Mouse (Mus musculus): ENCODE results near the gene Tmem45b. TPM values are rescaled to one million over a fixed set of nuclear protein-coding genes. Genes with fewer than 3 reads are reported as not detected.
A peak's percentile ranks its signal among the peaks of the same experiment; 100 is the strongest.
"Not testable (repeated sequence)": the region's sequence is repeated elsewhere in the genome, so short reads cannot be mapped to it uniquely, and the experiment has no call there.

Tmem45b gene
- 471 and 724 TPM in 2 replicates for polyA plus RNA-seq (2012; ENCODE audit: insufficient read depth, insufficient read length, missing spikeins)

DNA sequence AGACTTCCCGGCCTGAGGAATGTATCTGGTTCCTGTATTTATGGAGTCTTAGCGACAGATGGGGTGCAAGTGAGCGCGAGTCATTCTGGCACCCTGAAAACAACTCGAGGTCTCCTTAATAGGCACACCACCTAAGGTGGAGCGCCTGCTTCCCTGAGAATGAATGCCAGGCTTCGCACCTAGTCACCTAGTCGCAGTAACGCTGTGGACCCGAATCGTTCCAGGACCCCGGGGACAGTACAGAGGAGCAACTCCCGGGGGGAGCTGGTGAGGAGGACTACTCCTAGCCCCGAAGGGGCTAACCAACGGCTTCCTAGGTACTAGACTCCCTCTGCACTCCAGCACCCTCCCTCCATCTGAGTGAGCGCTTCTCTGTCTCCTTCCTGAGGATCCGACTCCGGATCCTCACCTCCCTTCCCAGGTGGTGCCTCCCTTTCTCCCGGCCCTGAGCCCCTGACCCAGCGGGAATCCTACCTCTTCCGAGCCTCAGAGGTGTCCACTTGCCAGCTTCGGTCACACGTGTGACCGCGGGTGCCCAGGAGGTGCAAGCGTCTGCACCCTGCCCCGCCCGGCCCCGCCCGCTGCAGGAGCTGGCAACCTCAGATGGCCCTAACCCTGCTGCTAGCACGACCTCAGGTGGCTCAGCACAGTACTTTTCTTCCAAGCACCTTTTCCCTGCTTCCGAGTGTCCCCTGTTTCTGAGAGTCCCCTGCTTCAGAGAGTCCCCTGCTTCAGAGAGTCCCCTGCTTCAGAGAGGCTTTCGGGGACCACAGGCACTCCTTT lies at the start of gene Tmem45b:
Tmem45b (minus strand) TSS at position 771 of the 783 bp plus-strand sequence.
- Histone ChIP-seq H3K4me3 (ENCODE audit: insufficient read depth, low read depth, low read length) (peak within 1 kb of the TSS; percentile 85), H3K4me1 (ENCODE audit: control insufficient read depth, insufficient read depth, insufficient read length, low read length) (no peaks in the 10 kb centered on the region), H3K27ac (replicated peaks; ENCODE audit: low read depth, low read length) (peak within 1 kb of the TSS; percentile 91)

DNA sequence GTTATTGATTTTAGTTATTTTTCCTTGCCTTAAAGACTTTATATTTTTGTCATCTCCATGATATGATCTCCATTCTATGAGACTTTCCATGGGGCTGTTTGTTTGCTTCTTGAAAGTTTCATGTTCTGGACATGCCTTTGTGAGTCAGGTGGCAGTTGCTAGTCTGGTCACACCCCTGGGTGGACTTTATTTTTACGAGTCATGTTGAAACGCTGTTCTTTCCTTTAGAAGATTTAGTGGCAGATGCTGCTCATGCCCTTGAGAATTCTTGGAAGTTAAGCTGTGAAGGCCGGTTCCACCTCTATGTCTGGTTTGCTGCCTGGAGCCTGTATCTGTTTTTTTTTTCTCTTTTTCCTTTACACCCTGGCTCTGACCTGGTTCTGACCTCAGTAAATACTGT lies 43.9 kb upstream of the Tmem45b start:
- Histone ChIP-seq H3K27ac (replicated peaks; ENCODE audit: low read depth, low read length) (0 out of 2 replicates have a peak overlapping the region, but pooled peaks have one; percentile 42), H3K4me1 (ENCODE audit: control insufficient read depth, insufficient read depth, insufficient read length, low read length) (no peaks in the 10 kb centered on the region), H3K4me3 (ENCODE audit: insufficient read depth, low read depth, low read length) (no peak overlapping the region)

DNA sequence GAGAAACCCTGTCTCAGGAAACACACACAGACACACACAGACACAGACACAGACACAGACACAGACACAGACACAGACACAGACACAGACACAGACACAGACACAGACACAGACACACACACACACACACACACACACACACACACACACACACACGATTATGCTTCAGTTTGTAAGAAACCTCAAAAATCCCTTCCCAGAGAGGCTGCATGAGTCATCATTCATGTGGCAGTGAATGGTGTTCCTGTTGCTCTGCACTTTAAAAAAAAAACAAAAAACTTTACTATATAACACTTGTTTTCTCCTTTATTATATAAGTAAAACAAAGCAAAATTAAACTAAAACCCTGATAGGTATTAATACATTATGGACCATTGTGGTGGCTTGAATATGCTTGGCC lies 37.0 kb upstream of the Tmem45b start:
- not testable (repeated sequence) for H3K4me1 ChIP-seq (ENCODE audit: control insufficient read depth, insufficient read depth, insufficient read length, low read length); H3K4me3 ChIP-seq (ENCODE audit: insufficient read depth, low read depth, low read length)
- peak overlapping the region; percentile 37; the same call in 1 of the 2 replicates for H3K27ac ChIP-seq (replicated peaks; ENCODE audit: low read depth, low read length)

DNA sequence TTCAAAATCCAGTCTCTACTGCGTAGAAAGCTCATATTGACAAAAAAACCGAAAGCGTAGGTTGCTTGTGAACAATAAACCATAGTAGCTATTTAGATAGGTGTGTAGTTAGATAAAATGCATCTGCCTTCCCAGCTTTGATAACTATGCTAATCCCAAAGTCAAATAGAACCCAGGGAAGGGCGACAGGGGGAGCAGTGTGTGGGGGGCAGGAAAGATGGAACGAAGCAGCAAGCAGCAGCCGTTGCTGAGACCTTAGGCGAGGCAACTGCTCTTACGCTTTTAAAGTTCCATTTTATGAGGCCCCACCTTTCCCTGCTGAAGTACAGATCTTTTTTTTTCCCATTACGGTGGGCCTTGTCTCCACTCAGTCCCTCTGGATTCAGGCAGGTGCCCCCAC lies 1.1 kb downstream of the Tmem45b start:
- Histone ChIP-seq H3K4me1 (ENCODE audit: control insufficient read depth, insufficient read depth, insufficient read length, low read length) (peaks cover 7% of the 10 kb centered on the region), H3K4me3 (ENCODE audit: insufficient read depth, low read depth, low read length) (peak overlapping the region; percentile 85)

DNA sequence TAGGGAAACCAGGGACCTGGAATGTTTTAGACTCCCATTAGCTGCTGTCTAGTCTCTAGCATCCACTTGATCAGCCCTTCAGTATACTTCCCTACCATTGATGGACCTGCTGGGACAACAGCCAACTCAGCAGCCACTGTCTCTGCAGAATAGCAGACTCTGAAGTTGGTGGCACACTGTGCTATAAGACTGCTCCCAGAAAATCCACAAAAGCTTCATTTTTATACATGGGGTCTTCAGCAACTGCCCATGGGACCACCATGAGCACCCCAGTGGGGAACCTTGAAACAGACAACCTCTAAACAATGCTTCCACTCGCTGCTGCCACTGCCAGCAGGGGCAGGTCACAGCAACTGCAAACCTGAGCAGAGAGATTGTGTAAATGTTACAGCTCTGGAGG lies 9.9 kb downstream of the Tmem45b start:
- Histone ChIP-seq H3K4me1 (ENCODE audit: control insufficient read depth, insufficient read depth, insufficient read length, low read length) (peaks cover 24% of the 10 kb centered on the region), H3K4me3 (ENCODE audit: insufficient read depth, low read depth, low read length) (no peak overlapping the region), H3K27ac (replicated peaks; ENCODE audit: low read depth, low read length) (0 out of 2 replicates have a peak overlapping the region, but pooled peaks have one; percentile 45)

More for the DNA sequence above, 1.1 kb downstream of the Tmem45b start:
- peak overlapping the region; percentile 91 for H3K27ac ChIP-seq (replicated peaks; ENCODE audit: low read depth, low read length)

DNA sequence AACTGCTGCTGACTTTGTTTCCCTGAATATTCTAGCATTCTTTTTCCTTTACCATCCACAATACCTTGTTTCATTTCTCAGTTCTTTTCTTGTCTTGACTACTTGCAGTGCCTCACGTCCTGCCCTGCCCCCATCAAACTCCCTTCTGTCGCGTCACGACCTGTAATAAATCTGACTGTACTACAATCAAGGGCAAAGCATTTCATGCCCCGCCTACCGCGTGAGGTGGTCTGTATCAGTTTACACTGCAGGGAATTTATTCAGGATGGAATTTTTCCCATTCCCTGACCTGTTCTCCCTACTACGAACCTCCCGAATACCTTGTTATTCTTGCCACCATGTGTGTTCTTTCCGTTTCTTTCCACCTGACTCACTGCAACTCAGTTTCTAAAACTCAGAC lies 12.1 kb downstream of the Tmem45b start:
- Histone ChIP-seq H3K27ac (replicated peaks; ENCODE audit: low read depth, low read length) (peak overlapping the region; percentile 51), H3K4me3 (ENCODE audit: insufficient read depth, low read depth, low read length) (no peak overlapping the region), H3K4me1 (ENCODE audit: control insufficient read depth, insufficient read depth, insufficient read length, low read length) (peaks cover 7% of the 10 kb centered on the region)

DNA sequence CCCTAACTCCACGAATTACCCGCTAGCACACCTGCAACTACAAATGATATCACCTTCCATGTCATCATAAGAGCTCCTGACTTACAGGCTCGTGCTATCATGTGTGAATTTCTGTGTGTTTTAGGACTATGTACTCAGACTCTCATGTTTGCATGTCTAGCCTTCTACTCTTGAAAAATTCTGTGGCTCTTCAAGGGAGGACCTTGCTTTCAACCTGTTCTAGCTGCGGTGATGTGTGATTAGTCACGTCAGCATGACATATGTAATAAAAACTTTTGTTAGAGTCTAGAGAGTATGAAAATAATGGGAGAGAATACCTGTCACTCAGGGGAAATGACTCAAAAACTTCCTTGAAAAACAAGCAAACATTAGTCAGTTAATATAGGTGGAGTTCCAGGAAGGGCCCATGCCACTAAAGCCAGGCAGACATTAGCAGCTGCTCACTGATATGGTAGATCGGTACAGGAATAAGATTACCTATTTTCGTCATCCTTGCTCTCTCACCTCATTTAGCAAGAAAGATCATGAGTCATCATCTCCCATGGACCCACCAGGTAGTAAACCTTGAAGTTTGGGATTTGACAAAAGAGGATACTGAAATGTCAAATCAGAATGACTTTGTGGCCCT lies 15.0 kb downstream of the Tmem45b start:
- peak overlapping the region; percentile 28; the same call in 1 of the 2 replicates for H3K27ac ChIP-seq (replicated peaks; ENCODE audit: low read depth, low read length)
- no peak overlapping the region for H3K4me3 ChIP-seq (ENCODE audit: insufficient read depth, low read depth, low read length)
- no peaks in the 10 kb centered on the region; the same call in 1 of the 2 replicates for H3K4me1 ChIP-seq (ENCODE audit: control insufficient read depth, insufficient read depth, insufficient read length, low read length)

DNA sequence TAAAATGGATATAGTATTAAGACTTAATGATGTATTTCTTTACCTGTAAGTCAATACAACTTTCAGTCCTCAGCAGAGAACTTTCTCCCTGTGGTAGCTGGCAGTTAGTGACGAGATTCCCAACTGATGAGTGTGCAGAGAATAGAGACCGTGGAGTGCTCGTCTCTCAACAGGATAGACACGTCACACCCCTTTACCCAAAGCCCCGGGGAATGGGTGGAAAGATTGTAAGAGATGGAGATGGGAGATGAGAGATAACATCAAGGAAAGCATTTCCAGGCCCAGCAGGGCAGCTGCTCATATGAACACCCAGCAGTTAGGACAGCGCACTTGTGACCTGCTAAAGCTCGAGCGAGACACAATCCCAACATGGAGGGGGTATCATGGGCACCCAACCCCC lies 20.0 kb downstream of the Tmem45b start:
- H3K27ac ChIP-seq (replicated peaks; ENCODE audit: low read depth, low read length): no peak overlapping the region
- H3K4me1 ChIP-seq (ENCODE audit: control insufficient read depth, insufficient read depth, insufficient read length, low read length): no peaks in the 10 kb centered on the region; the same call in 1 of the 2 replicates

DNA sequence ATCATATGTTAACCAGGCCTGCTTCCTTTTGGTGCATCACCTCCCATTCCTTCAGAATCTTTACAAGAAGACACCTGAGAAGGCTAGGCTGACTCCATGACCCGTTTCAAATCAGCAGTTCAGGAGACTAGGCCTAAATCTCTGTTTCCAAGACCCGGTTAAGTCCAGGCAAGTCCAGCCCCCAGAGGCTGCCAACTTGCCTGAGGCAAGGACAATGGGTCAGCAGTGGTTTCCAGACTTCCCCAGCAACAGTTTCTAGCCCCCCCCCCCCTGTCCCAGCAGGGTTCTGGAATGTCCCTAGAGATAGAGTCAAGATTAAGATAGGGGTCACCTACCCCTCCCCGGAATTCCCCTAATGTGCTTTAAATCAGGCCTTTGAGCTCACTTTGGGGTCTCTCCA lies 22.8 kb downstream of the Tmem45b start:
- Histone ChIP-seq H3K4me3 (ENCODE audit: insufficient read depth, low read depth, low read length) (no peak overlapping the region), H3K4me1 (ENCODE audit: control insufficient read depth, insufficient read depth, insufficient read length, low read length) (no peaks in the 10 kb centered on the region; the same call in 1 of the 2 replicates), H3K27ac (replicated peaks; ENCODE audit: low read depth, low read length) (0 out of 2 replicates have a peak overlapping the region, but pooled peaks have one; percentile 29)

More for the DNA sequence above, 20.0 kb downstream of the Tmem45b start:
- H3K4me3 ChIP-seq (ENCODE audit: insufficient read depth, low read depth, low read length): no peak overlapping the region

DNA sequence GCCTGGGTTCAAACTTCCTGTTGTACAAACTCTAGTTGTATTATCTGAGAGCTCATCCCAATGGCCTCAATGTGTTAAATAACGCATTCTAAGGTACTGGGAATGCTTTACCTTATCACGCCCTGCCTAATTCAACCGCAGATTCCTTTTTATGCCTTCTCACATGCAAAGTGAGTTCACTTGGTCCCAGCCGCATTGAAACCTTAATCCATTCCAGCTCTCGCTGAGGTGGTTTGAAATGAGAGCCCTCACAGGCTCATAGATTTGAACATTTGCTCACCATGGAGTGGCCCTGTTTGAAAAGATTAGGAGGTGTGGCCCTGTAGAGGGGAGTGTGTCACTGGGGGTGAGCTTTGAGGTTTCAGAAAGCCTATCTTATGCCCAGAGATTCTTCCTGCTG lies 23.9 kb downstream of the Tmem45b start:
- no peak overlapping the region for H3K27ac ChIP-seq (replicated peaks; ENCODE audit: low read depth, low read length)
- no peaks in the 10 kb centered on the region; the same call in 1 of the 2 replicates for H3K4me1 ChIP-seq (ENCODE audit: control insufficient read depth, insufficient read depth, insufficient read length, low read length)
- no peak overlapping the region for H3K4me3 ChIP-seq (ENCODE audit: insufficient read depth, low read depth, low read length)

DNA sequence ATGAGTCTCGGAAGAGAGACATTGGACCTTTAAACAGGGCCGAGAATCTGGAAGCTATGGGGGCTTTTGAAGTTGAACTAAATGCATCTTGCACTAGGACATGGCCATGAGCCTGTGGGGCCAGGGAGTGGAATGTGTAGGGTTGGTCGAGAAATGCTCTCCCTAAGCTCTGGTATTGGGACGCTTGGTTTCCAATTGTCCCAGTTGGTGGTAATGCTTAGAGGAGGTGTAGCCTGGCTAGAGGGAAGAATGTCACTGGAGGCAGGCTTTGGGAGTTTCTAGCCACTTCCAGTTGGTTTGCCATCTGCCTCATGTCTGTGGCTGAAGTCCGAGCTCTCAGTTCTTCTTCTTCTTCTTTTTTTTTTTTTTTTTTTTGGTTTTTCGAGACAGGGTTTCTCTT lies 24.9 kb downstream of the Tmem45b start:
- H3K4me1 ChIP-seq (ENCODE audit: control insufficient read depth, insufficient read depth, insufficient read length, low read length): no peaks in the 10 kb centered on the region; the same call in 1 of the 2 replicates

DNA sequence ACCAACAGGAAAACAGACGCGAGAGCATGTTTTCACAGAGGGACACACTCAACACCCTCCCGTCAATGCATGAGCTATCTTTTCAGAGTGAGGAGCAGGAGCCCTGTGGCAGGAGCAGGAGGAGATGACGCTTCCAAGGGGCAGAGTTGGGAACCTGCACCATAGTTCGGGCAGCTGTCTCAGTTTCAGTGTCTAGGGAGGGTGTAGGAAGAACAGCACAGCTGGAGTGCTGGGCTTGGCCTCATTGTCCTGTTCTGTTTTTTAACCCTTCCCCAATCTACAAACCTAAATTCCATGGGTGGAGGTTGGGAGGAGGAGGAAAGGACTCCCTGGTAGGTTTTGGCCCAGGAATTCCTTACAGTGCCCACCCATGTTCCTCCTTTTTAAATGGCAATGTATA lies 25.4 kb downstream of the Tmem45b start:
- Histone ChIP-seq H3K27ac (replicated peaks; ENCODE audit: low read depth, low read length) (peak overlapping the region; percentile 20; the same call in 1 of the 2 replicates), H3K4me1 (ENCODE audit: control insufficient read depth, insufficient read depth, insufficient read length, low read length) (no peaks in the 10 kb centered on the region; the same call in 1 of the 2 replicates), H3K4me3 (ENCODE audit: insufficient read depth, low read depth, low read length) (no peak overlapping the region)

More for the DNA sequence above, 24.9 kb downstream of the Tmem45b start:
- no peak overlapping the region for H3K27ac ChIP-seq (replicated peaks; ENCODE audit: low read depth, low read length)
- H3K4me3 ChIP-seq (ENCODE audit: insufficient read depth, low read depth, low read length): no peak overlapping the region

DNA sequence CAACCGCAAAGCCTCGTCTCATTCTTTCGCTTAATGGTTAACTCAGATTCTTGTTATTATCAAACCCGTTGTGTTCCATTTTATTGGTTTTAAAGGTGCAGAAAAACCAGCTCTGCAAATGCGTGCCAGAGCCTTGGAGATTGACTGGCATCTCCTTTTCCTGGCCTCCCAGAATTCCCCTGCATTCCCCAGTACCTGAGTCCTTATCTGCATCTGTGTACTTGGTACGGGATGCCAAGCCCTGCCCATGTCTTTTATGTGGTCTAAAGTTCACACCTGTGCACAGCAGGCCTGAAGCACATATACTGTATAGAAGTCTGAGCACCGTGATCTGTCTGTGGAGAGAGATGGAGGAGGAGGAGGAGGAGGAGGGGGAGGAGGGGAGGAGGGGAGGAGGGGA lies 26.4 kb downstream of the Tmem45b start:
- no peak overlapping the region for H3K27ac ChIP-seq (replicated peaks; ENCODE audit: low read depth, low read length)

DNA sequence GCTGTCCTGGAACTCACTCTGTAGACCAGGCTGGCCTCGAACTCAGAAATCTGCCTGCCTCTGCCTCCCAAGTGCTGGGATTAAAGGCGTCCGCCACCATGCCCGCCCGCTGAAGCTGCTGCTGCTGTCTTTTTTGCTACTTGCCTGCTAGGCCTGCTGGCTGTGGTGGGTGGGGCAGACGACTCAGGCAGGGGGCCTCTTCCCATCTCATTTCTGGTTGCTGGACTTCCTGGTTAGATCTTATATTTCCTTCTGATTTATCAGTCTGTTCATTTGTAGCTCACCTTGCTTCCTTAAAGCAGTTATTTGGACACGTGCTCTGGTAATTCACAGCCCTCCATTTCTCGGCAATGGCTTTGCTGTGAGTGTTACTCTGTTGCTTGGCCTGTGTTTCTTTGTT lies 28.8 kb downstream of the Tmem45b start:
- H3K4me1 ChIP-seq (ENCODE audit: control insufficient read depth, insufficient read depth, insufficient read length, low read length): peaks cover 6% of the 10 kb centered on the region; the same call in 1 of the 2 replicates
- no peak overlapping the region for H3K4me3 ChIP-seq (ENCODE audit: insufficient read depth, low read depth, low read length)
- H3K27ac ChIP-seq (replicated peaks; ENCODE audit: low read depth, low read length): no peak overlapping the region

More for the DNA sequence above, 26.4 kb downstream of the Tmem45b start:
- Histone ChIP-seq H3K4me1 (ENCODE audit: control insufficient read depth, insufficient read depth, insufficient read length, low read length) (peaks cover 2% of the 10 kb centered on the region; the same call in 1 of the 2 replicates), H3K4me3 (ENCODE audit: insufficient read depth, low read depth, low read length) (no peak overlapping the region)

DNA sequence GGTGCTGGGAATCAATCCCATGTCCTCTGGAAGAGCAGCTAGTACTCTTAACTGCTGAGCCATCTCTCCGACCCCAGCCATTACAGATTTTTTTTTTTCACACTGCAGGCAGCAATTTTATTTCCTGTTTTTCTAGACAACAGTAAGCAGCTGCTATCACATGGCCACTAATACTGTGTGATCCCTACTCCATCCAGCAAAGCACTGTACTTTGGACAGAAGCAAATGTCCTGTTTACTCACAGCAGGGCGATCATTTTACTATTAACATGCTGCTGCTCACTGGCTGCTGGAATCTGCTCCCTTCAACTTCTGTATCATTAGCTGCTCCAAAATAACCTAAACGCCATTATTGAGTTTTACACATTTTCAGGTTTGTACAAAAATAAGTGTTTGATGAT lies 30.8 kb downstream of the Tmem45b start:
- Histone ChIP-seq H3K27ac (replicated peaks; ENCODE audit: low read depth, low read length) (no peak overlapping the region), H3K4me3 (ENCODE audit: insufficient read depth, low read depth, low read length) (no peak overlapping the region)

More for the DNA sequence above, 30.8 kb downstream of the Tmem45b start:
- peaks cover 9% of the 10 kb centered on the region; the same call in 1 of the 2 replicates for H3K4me1 ChIP-seq (ENCODE audit: control insufficient read depth, insufficient read depth, insufficient read length, low read length)
